Mouse (Mus musculus): Measurements from ENCODE around the gene Cd3eap.

Gene Cd3eap

DNA sequence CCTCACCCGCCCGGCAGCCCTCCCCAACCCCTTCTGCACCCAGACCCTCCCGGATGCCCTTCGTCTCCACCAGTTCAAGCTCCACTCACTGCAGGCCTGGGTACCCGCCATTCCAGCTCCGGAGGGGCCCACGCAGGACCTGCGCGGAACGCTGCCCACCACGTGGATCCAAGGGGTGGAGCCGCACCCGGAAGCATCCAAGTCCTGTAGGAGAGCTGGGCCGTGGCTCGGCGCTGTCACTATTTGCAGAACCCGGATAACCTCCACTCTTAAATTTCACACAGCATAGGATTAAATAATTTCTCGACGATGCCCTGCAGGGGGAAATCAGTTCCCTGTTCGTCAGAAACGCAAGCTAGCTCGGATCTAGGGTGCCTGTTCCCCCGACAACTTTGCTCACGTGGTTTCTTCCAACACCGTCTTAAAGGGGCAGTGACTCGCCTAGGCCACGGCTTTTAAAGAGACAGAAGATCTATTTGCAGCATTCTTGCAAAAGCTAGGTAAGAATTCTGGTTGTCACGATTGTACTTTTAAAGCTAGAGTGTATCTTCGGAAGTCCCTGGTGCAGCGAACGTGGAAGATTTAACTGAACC, at the start of gene Cd3eap, which contains the start of gene Ppp1r13l:
Gene Cd3eap, minus strand, starts transcription at position 185 of the 593 bp plus-strand sequence.
Gene Ppp1r13l, plus strand, starts transcription at position 451 of the 593 bp plus-strand sequence.
- peak; percentile 92 for DNase-seq (ENCODE audit: low read depth, low spot score)

DNA sequence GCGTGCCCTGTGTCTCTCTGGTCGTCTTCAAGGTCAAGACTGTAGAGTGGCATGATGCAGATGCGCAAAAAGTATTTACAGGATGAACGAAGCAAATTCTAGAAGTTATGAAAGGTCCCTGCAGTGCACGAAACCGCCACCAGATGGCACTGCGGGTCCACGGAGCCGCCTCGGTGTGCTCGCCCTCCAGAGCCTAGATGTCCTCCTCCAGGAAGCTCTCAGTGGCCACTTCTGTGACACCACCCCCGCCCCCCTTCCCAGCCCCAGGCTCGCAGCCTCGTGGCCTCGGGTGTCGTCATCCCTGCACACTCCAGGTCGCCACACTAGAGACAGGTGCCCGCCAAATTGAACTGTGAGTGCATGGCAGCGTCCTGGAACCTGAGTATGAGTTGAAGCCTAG, 46.1 kb upstream of the Cd3eap start:
- peak; percentile 81 for DNase-seq (ENCODE audit: low read depth, low spot score)

DNA sequence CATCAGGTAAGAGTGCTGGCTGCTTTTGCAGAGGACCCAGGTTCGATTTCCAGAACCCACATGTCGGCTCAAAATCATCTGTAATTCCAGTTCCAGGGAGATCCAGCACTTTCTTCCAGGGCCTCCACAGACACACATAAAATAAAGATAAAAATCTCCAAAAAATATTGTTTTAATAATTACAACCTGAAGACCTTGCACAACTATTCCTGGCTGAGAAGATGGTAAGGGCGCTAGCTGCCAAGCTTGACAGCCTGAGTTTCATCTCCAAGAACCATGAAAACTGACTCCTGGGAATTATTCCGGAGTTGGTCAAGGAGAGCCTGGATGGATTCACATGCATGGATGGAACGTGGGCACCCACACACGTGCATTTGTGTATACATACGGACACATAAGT, 45.2 kb upstream of the Cd3eap start, which contains the start of gene Ckm:
Gene Ckm, plus strand, starts transcription at position 301 of the 400 bp plus-strand sequence.
- DNase-seq (ENCODE audit: low read depth, low spot score), result no peak

DNA sequence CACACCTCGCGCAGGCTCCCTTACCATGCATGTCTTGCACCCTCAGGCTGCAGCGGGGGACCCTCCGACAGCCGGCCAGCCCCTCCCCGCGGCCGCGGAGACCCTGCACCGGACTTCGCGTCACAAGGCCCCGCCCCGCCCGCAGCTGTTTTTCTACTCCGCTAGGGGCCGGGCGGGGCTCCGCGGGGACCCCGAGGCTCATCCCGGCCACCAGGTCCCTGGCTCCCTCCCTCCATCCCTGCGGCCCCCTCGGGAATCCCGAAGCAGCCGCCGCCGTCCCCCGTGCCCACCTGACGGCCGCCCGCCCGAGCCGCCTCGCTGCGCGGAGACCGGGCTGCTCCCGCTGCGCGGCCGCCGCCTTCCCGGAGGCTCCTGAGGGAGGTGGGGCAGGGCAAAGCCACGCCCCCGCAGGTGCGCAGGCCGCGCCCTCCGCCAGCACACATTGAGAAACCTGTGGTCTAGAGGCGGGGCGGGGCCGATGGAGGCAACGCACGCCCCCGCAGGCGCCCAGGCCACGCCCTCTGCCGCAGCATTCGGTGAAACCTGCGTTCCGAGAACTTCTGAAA, 44.5 kb upstream of the Cd3eap start, which contains the start of gene Klc3:
Gene Klc3, minus strand, starts transcription at position 374 of the 566 bp plus-strand sequence.
- peak; percentile 89 for DNase-seq (ENCODE audit: low read depth, low spot score)

DNA sequence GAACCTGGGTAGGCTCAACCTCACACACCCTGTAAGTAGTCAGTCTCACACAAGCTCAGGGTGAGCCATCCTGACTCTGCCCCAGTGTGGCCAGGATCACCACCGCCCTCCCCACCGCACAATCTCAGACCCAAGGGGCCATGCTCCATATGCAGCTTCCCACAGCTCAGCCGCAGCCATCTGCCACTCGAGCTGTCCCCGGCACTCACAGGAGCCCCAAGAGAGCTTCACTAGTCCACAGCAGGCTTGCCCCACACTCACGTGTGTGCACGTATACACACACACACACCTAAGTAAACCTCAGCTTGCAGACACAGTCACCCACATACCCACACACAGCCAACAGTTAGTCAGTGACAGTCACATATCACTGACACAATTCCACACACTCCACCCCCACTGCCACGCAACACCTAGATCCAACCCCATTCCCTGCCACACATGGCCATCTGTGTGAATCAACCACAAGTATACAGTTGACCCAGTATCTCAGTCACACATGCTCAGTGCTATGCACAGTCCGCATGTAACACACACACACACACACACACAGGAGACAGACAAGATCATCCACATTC, 43.3 kb upstream of the Cd3eap start:
- no peak for DNase-seq (ENCODE audit: low read depth, low spot score)

DNA sequence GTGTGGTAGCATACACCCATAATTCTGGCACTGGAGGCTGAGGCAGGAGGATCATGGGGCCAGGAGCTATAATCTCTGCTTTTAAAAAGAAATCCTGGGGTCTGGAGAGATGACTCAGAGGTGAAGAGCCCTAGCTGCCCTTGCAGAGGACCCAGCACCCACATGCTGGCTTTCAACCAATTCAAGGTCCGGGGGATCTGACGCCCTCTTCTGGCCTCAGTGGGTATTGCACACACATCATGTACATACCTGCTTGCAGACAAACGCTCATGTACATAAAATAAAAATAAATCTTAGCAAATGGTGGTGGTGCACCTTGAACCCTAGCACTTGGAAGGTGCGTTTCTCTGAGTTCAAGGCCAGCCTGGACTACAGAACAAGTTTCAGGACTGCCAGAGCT, 41.7 kb upstream of the Cd3eap start:
- DNase-seq (ENCODE audit: low read depth, low spot score), result peak; percentile 87

DNA sequence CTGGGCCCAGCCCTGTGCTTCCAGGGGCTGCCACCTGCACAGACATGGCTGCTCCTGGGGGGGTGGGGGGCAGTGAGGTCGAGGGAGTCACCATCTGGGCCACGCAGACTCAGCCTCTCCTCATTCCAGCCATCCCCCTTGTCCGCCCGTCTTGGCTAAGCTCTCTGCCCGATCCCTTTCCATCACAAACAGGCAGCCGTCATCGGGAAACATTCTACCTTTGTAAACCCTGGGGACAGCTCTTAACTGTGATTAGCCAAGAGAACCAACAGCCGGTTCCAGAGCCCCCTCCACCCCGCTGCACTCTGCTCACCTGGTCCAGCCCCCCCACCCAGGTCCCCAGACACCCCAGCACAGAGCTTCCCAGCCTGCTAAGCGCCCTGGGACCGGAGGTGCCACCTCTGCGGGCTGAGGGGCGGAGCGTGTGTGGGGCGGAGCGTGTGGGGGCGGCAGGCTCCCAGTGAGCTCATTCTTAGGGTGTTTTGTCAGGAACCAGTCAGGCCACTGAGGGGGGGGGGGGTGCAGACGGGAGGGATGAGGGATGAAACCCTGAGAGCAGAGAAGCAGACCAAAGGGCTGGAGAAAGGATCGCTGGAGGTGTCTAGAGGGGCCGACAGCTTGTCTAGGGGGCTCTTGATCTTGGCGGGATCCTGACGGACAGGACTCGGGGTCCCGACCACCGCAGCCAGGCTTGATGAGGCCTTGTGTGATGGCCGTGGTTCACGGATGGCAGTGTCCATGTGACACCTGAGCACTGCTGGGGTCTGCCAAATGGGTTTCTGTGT, 40.4 kb upstream of the Cd3eap start:
- peak; percentile 71 for DNase-seq (ENCODE audit: low read depth, low spot score)

DNA sequence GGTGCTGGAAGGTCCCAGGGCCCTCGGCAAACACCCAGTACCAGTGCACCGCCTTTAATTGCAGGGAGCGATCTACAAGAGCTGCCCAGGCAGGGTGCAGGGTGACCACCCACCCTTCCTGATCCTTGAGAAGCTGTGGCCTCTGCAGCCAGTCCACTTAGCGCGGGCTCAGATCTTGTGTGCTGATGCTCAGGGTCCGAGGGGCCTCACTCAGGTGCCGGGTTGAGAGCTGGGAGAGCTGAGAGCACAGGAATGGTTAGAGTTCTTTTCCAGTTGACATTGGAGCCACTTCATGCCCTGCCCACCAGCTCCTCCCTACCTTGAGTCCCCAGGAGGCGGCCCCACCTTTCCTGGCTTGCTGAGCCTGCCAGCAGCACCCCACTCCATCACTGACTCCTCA, 35.2 kb upstream of the Cd3eap start:
- no peak for DNase-seq (ENCODE audit: low read depth, low spot score)

DNA sequence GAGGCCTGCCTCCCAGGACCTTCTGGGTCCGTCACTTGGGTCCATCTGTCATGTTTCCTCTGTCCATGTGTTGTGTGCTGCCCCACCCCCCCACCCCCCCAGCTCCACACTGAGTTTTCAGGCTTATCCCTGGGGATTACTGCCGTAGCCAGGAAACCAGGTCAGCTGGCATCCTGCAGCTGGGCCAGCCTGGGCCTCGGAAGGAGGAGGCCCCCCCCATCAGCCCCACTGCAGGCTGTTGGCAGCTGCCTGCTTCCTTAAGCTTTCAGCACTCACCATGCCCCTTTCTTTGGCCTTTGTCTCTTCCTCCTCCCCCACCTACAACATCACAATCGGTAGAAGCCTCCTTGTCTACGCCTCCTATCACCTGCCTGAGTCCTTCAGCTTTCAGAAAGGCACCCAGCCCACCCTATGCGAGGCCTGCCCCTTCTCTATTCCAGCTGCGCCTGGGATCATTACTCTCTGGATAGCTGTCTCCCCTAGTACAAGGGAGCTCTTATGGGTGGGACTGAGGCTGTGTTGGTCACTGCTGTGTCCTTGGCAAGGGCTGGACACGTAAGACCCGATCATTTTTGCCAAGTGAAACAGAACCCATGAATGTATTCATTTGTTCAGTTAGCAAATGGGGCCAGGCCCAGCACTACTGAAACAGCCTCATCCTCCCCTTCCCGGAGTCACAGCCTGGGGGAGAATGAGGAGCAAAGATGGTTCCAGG, 29.6 kb upstream of the Cd3eap start:
- no peak for DNase-seq (ENCODE audit: low read depth, low spot score)

DNA sequence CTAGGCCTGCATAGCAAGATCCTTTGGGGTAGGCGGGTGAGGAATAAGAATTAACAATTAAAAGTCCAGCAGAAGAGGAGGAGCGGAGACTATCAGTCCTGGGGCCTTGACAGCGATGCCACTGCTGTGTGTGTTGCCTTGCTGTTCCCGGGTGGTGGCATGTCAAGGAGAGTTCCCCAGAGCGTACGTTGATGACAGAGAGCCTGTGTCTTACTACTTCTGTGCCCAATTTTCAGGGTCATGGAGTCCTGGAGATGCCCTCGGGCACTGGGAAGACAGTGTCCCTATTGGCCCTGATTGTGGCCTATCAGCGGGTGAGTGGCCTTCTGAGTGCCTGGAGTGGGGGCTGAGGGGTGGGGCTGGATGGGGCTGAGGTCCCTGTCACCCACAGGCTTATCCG, 24.4 kb upstream of the Cd3eap start:
- no peak for DNase-seq (ENCODE audit: low read depth, low spot score)

DNA sequence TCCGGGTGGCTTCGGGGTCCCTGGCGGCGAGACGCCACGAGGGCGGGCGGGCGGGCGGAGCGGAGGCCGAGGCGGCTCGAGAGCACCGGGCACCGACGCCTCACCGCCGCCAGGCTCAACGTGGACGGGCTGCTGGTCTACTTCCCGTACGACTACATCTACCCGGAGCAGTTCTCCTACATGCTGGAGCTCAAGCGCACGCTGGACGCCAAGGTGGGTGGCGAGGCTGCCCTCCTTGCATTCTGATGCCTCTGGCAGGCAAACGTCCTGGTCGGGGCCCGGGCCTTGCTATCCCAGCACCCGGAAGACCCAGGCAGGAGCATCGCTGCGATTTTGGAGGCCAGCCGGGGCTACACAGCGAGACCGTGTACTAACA, 22.9 kb upstream of the Cd3eap start:
- no peak for DNase-seq (ENCODE audit: low read depth, low spot score)

DNA sequence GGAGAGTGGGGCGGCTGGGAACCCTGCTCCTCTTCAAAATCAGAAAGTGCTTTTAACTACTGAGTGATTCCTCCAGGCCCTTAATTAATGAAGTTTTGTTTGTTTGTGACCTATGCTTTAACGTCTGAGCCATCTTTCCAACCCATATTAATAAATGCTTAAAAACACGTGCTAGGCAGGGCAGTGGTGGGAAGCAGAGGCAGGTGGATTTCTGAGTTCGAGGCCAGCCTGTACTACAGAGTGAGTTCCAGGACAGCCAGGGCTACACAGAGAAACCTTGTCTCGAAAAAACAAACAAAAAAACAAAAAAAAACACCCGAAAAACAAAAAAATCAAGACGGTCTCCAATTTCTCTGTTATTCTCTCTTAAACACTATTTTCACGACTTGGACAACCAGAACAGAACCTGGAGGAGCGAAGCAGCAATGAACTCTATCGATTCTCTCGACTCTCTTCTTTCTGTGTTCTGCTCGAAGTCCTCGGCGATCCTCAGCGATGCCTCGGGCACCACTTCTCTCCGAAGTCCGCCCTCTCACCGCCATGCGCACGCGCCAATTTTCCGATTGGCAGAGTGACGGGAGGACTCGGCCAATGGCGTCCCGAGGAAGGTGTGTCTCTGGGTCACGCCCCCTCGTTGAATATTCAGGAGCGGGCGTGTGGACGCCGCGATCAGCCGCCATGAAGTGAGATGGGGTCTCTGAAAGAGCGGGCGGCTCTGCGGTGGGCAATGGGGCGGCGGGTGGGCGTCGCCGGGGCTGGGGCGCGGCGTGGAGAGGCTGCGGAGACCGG, 22.3 kb upstream of the Cd3eap start, which contains the start of gene Ercc2:
Gene Ercc2, plus strand, starts transcription at position 634 of the 789 bp plus-strand sequence.
- DNase-seq (ENCODE audit: low read depth, low spot score), result peak; percentile 100

DNA sequence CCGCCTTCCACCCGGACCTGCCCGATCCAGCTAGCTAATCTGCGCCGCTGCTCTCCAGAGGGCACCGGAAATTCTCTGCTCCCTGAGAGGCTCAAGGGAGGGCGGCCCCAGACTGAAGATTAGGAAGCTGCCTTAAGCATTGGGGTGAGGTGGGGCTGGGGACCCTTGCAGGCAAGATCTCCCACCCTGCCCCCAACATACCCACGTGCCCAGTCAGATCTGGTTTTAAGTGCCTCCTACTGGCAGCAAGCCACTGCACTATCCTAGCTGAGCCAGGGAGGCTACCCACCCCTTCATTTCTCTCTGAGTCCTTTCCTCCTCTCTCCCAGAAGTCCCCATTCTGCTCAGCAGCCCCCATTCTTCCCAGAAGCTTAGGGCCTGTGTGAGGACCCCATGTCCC, 18.8 kb upstream of the Cd3eap start:
- no peak for DNase-seq (ENCODE audit: low read depth, low spot score)

DNA sequence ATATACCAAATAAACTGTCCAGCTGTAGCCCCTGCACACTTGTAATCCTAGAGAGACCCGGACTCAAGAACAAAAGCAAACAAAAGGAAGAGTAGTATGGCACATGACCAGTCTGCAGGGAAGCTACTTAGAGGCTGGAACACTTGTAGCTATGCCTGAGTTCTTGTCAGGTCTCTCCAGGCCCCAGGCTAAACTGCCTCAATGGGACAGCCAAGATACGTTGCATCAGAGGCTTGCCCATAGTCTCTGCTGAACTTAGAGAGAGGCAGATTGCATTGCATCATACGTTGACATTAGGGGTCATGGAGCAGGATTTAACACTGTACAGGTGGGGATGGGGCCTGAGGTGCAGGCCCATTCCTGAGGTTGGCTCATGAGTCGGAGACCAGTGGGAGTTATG, 16.7 kb upstream of the Cd3eap start:
- DNase-seq (ENCODE audit: low read depth, low spot score), result no peak

DNA sequence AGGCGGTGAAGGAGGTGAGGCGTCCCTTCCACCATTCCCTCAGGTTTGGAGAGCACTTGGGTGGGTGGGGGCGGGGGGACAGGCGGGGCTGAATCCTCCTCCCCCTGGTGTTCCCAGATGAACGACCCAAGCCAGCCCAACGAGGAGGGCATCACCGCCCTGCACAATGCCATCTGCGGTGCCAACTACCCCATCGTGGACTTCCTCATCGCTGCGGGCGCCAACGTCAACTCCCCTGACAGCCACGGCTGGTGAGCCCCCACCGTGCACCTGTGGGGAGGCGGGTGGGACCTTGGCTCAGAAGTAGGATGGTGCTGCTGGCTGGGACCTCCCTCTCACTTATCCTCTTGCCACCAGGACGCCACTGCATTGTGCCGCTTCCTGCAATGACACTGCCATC, 16.1 kb upstream of the Cd3eap start:
- DNase-seq (ENCODE audit: low read depth, low spot score), result no peak

DNA sequence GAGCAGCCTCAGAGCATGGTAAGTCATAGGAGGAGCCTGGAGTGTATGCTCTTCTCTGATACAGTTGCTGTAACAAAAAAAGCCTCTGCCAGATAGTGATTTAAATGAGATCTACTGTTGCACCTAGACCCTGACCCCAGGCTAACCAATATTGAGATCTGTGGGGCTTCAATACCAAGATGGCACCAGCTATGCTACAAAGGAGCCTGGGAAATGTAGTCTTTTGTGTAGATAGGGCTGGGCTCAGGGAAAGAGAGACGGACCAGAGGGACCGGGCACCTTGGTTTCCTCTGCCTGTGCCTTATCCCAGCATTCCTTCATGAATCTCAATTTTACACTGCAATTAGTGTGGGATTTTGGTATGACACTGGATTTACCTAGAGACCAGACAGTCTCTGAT, 14.1 kb upstream of the Cd3eap start:
- DNase-seq (ENCODE audit: low read depth, low spot score), result no peak

DNA sequence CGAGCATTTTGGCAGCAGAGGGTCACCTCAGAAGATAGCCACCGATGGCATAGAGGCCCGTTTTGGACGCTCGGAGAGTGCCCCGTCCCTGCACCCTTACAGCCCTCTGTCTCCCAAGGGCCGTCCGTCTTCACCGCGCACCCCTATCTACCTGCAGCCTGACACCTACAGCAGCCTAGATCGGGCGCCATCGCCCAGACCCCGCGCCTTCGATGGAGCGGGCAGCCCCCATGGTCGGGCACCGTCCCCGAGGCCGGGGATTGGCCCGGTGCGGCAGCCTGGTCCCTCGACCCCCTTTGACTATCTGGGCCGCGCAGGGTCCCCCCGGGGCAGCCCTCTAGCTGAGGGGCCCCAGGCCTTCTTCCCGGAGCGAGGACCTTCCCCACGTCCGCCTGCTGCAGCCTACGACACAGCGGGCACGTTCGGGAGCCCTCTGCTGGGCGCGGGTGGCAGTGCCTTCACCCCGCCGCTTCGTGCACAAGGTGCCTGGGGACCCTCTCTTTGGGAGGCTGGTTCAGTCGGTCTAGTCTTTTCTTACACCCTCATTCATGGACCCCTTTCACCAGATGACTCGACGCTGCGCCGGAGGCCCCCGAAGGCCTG, 10.6 kb upstream of the Cd3eap start:
- DNase-seq (ENCODE audit: low read depth, low spot score), result peak; percentile 61

DNA sequence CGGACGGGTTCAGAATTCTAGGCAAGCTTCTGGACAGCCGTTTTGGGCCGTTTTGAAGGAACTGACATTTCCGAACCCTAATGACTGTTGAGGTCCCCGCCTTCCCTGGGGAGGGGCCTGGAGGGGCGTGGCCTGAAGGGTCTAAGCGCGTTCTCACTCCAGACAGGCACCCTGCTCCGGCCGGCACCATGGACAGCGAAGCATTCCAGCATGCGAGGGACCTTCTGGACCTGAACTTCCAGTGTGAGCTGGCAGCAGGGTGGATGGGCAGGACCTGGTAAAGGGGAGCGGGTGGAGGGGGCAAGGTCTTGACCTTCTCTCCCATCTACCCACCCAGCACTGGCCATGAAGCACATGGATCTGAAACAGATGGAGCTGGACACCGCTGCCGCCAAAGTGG, 9.1 kb upstream of the Cd3eap start:
- peak; percentile 74 for DNase-seq (ENCODE audit: low read depth, low spot score)

DNA sequence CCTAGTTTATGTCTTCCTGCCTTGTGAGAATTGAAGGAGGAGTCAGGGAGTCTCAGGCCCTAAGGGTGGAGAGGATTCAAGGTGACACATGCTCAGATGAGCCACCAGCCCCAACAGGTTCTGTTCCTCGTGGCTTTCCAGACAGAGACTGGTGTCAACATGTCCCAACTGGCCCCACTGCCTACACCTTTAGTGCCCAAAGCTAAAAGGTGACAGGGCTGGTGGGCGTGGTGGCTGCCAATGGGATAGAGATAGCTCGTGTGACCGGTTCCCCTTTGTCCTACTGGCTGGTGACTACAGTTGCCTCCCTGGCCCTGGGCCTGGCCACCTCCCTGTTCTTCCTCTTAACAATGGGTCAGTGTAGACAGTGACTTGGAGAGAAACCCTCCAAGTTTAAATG, 6.1 kb upstream of the Cd3eap start:
- DNase-seq (ENCODE audit: low read depth, low spot score), result no peak

DNA sequence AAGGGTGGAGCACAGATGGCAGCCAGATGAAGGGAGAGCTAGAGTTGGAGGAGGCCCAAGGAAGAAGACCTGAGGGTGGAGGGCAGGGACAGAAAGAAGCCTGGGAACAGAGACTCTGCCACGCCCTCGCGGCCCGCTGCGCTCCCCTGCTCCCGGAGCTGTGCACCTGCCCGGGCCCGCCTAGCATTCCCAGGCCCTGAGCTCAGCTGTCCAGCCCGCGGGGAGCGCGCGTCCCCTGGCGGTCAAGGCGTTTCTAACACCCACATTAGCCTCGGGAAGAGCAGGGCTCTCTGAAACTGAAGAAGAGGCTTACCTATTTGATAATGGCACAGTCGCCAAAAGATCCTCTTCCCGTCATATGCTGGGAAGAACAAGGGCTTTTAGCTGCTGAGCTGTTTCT, 4.6 kb upstream of the Cd3eap start:
- peak; percentile 96 for DNase-seq (ENCODE audit: low read depth, low spot score)

DNA sequence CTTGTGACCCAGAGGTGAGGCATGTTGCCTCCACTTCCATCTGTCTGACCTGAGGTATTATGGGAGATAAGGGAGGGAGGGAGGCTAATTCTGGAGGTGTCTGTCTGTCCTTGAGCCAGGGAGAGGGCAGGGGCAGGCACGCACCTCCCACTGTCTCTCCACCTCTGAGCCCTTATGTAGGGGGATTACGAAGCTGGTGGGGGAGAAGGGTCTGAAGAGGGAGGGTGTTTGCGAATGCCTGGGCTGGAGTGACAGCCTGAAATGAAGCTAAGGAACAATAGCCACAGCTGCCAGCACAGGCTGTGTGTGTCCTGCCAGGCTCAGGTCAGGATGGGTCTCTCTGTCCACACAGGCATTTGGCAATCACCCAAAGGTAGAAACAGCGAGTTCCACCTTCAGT, 3.0 kb upstream of the Cd3eap start:
- no peak for DNase-seq (ENCODE audit: low read depth, low spot score)
